Mouse (Mus musculus) CH12.LX (cell line): ENCODE measurements around the gene Khdc1a.

ENCODE experiments used
- E2F4 ChIP-seq: IDR thresholded peaks from 2 replicates; pipeline ENCODE4 v1.6.1; 2011; ENCODE audit warnings: low read depth, low read length, improper control_type of control experiment; ENCODE audit not compliant: insufficient replicate concordance
- ELF1 ChIP-seq: IDR thresholded peaks from 2 replicates; pipeline ENCODE4 v1.6.1; 2014; ENCODE audit warnings: low read depth, mild to moderate bottlenecking, inconsistent platforms, low read length, improper control_type of control experiment
- JUND ChIP-seq: conservative IDR thresholded peaks from 2 replicates; pipeline ENCODE4 v1.6.1; 2011; ENCODE audit warnings: low read depth, low read length, improper control_type of control experiment
- POLR2A ChIP-seq: IDR thresholded peaks from 2 replicates; pipeline ENCODE4 v1.6.1; 2011; ENCODE audit warnings: low read depth, mild to moderate bottlenecking, improper control_type of control experiment, low read length
- POLR2AphosphoS2 ChIP-seq: IDR thresholded peaks from 2 replicates; pipeline ENCODE4 v1.6.1; 2011; ENCODE audit warnings: low read depth, low read length, improper control_type of control experiment
- USF2 ChIP-seq: conservative IDR thresholded peaks from 2 replicates; pipeline ENCODE4 v1.6.1; 2011; ENCODE audit warnings: low read depth, low read length, improper control_type of control experiment

GRCm38 (mm10) chr1:21340745-21341144 is 8.7 kb upstream of the Khdc1a start:
- TF ChIP-seq POLR2AphosphoS2 (no peak), USF2 (no peak), ELF1 (no peak), E2F4 (no peak), JUND (no peak), POLR2A (no peak)
